Mouse (Mus musculus) brain, embryonic 14.5 days (tissue): Measurements from ENCODE around the gene Rad1.

ENCODE experiments used
- CTCF ChIP-seq: fragments of 200-500 bp; IDR thresholded peaks from 2 replicates; pipeline ENCODE4 v1.5.1; 2012; ENCODE audit warnings: inconsistent platforms, mild to moderate bottlenecking, moderate library complexity, borderline replicate concordance; ENCODE audit not compliant: insufficient read depth, insufficient read length; ENCODE audit errors: extremely low read depth
- POLR2A ChIP-seq: fragments of 200-500 bp; IDR thresholded peaks from 2 replicates; pipeline ENCODE4 v1.6.1; 2012; ENCODE audit warnings: mild to moderate bottlenecking, inconsistent platforms, borderline replicate concordance; ENCODE audit not compliant: poor library complexity, insufficient read depth, insufficient read length, severe bottlenecking; ENCODE audit errors: extremely low read depth

DNA sequence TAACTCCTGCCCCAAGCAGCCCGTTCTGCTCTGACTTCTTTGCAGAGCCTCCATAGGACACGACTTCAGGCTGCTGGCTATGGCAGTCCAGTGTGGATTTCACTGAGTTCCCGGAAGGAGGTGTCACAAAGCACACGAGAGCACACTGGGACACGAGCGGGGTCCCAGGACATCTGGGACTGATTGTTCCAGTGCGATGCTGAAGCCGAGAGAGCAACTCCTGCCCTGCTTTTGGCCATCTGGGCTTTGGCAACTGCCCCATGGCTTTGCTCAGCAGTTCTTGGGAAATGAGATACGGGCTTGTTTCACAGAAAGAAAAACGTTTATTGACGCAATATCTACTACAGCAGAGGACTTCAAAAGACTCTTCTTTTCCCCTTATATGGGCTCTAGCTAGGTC is 20.3 kb downstream of the Rad1 start:
- TF ChIP-seq CTCF (no peak), POLR2A (no peak)
